In the genomic region with DNA sequence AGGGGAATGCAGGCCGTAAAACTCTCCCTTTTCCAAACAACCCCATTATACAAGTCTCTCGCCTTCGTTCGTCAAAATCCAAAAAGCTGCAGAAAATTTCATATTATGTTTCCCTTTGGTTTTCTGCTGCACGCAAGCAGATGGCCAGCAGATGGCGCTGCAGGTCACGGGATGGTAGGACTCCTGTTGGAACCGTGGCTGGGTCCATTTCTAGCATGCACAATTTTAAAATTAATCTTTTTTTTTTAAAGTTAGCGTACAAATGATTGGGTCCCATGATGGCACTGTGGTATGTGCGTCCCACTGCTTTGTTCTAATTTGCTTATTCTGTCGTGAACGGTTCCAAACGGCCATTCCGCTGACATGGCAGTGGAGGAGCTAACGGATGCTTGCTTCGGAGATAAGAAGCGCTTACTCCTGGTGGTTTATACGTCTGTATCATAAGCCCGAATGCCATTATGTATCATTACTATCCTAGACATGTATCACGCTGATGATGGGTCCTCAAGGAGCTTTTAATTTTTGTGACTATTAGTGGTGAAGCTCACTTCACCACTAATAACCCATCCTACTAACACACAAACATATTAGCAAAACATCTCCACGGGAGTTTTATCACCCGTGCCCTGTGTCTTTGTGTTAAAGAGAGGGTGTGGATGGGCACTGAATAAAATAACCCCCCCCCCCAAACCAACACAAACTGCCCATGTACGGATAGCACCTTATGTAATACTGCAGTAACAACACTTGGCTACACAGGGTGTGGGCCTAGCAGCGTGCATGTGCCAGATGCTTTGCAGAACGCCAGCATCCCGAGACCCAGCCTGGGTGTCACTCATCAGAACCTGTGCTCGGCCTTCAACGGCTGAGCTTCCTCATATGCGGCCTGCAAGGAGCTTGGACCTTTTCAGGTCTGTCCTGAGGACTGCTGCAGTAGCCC, we compare ENCODE assay signal across 8 mouse cellular contexts.
DNase-seq lines count a peak whose midpoint lies in the region; ATAC-seq and TF ChIP-seq lines count a peak whose summit lies in the region.

No protein-coding gene starts in this region.

- H3K4me1 ChIP-seq in bone marrow macrophage, adult 2 months (ENCODE audit: control insufficient read depth, insufficient read depth, low read length), result no peaks in the 10 kb centered on the region
- H3K4me1 ChIP-seq in forebrain, embryonic 12.5 days, result peaks cover 14% of the 10 kb centered on the region; the same call in 1 of the 2 replicates
- no peaks in the 10 kb centered on the region; the same call in none of the 2 replicates for H3K4me1 ChIP-seq in lung, embryonic 16.5 days (replicated peaks; ENCODE audit: control insufficient read depth, insufficient read depth, low read length)

- no peak overlapping the region for H3K9ac ChIP-seq in forebrain, embryonic 12.5 days
- no peak overlapping the region for H3K9ac ChIP-seq in lung, embryonic 16.5 days (ENCODE audit: low read length)

- 0 out of 2 replicates have a peak, but pooled peaks have one; percentile 20 for ATAC-seq in forebrain, embryonic 12.5 days (ENCODE audit: low FRiP score)
- ATAC-seq in lung, embryonic 16.5 days (ENCODE audit: low read depth), result 0 out of 2 replicates have a peak, but pooled peaks have one; percentile 28

- no peak overlapping the region for H3K27ac ChIP-seq in bone marrow macrophage, adult 2 months (ENCODE audit: insufficient read depth, low read depth, low read length)
- no peak overlapping the region for H3K27ac ChIP-seq in forebrain, embryonic 12.5 days
- H3K27ac ChIP-seq in lung, embryonic 16.5 days (ENCODE audit: low read length), result no peak overlapping the region

- no peak overlapping the region for H3K4me2 ChIP-seq in forebrain, embryonic 12.5 days
- H3K4me2 ChIP-seq in lung, embryonic 16.5 days (ENCODE audit: low read depth, low read length), result peak overlapping the region; percentile 44

- WGBS in forebrain, embryonic 12.5 days, result 67% methylated on average over 29 of the region's 29 CpGs
- 58% methylated on average over 29 of the region's 29 CpGs for WGBS in lung, embryonic 16.5 days

- DNase-seq in left cerebral cortex, adult 18-20 months (ENCODE audit: low spot score in 2 of 2), result peak; percentile 59 to 75
- no peak for DNase-seq in left cerebral cortex, adult 11 months (ENCODE audit: low spot score)
- peak; percentile 19 to 82 for DNase-seq in kidney, postnatal 36 days
- peak; percentile 46 for DNase-seq in retina, postnatal 7 days (ENCODE audit: low read depth, low spot score)
- DNase-seq in T-cell, adult 2 months (ENCODE audit: low spot score), result no peak

- peak; percentile 51 for TF ChIP-seq CTCF in bone marrow macrophage, adult 2 months (IDR thresholded peaks at IDR 0.05; ENCODE audit: low read depth, low read length)

- H3K36me3 ChIP-seq in forebrain, embryonic 12.5 days (replicated peaks), result no peaks in the 10 kb centered on the region
- no peaks in the 10 kb centered on the region for H3K36me3 ChIP-seq in lung, embryonic 16.5 days (ENCODE audit: control insufficient read depth, insufficient read depth, low read length)

- TF ChIP-seq POLR2A in bone marrow macrophage, adult 2 months (IDR thresholded peaks at IDR 0.05; ENCODE audit: borderline replicate concordance, low read depth, low read length), result no peak

- H3K27me3 ChIP-seq in forebrain, embryonic 12.5 days, result no peaks in the 10 kb centered on the region
- no peaks in the 10 kb centered on the region for H3K27me3 ChIP-seq in lung, embryonic 16.5 days (ENCODE audit: control insufficient read depth, insufficient read depth, low read depth, low read length)

- no peak overlapping the region for H3K4me3 ChIP-seq in bone marrow macrophage, adult 2 months (ENCODE audit: insufficient read depth, low read length)
- no peak overlapping the region for H3K4me3 ChIP-seq in forebrain, embryonic 12.5 days (replicated peaks)
- peak overlapping the region; percentile 6; the same call in 1 of the 2 replicates for H3K4me3 ChIP-seq in lung, embryonic 16.5 days (ENCODE audit: low read length)

- no peaks in the 10 kb centered on the region for H3K9me3 ChIP-seq in forebrain, embryonic 12.5 days
- no peaks in the 10 kb centered on the region for H3K9me3 ChIP-seq in lung, embryonic 16.5 days (ENCODE audit: control insufficient read depth, low read length)

Comparison
In these comparisons a context has a peak if more than half of its experiments do, and no peak if none do; other contexts are left out.
1. DNase-seq: peak in left cerebral cortex, adult 18-20 months (2 of 2), kidney, postnatal 36 days (2 of 2) and retina, postnatal 7 days (single experiment); none in left cerebral cortex, adult 11 months (single experiment) and T-cell, adult 2 months (single experiment).